Mouse (Mus musculus) forebrain, embryonic 15.5 days (tissue): ENCODE data around the gene Hjurp. TPM values are rescaled to one million over a fixed set of nuclear protein-coding genes. Genes with fewer than 3 reads are reported as not detected.
A peak's percentile ranks its signal among the peaks of the same experiment; 100 is the strongest.

Source experiments
- ATAC-seq: fragments of 200-750 bp; cut with Nextera tagmentation; replicated peaks from 2 replicates; pipeline ENCODE4 v1.8.0; 2017; ENCODE audit warnings: mild to moderate bottlenecking, moderate TSS enrichment, moderate library complexity
- H3K27ac ChIP-seq: fragments of 300-500 bp; sonication (generic); replicated peaks from 2 replicates; pipeline ENCODE4 v1.5.1; 2015; ENCODE audit warnings: mild to moderate bottlenecking, inconsistent platforms
- H3K27me3 ChIP-seq: fragments of 300-500 bp; sonication (generic); 2 replicates; pipeline ENCODE4 v1.6.1; 2015; ENCODE audit warnings: inconsistent platforms
- H3K36me3 ChIP-seq: fragments of 300-500 bp; sonication (generic); 2 replicates; pipeline ENCODE4 v1.6.1; 2015; ENCODE audit warnings: mild to moderate bottlenecking, inconsistent platforms
- H3K4me1 ChIP-seq: fragments of 300-500 bp; sonication (generic); 2 replicates; pipeline ENCODE4 v1.6.1; 2015; ENCODE audit warnings: inconsistent platforms
- H3K4me2 ChIP-seq: fragments of 300-500 bp; sonication (generic); replicated peaks from 2 replicates; pipeline ENCODE4 v1.6.1; 2015; ENCODE audit warnings: mild to moderate bottlenecking, inconsistent platforms
- H3K4me3 ChIP-seq: fragments of 300-500 bp; sonication (generic); 2 replicates; pipeline ENCODE4 v1.5.1; 2015; ENCODE audit warnings: mild to moderate bottlenecking, inconsistent platforms
- H3K9ac ChIP-seq: fragments of 300-500 bp; sonication (generic); replicated peaks from 2 replicates; pipeline ENCODE4 v1.6.1; 2015; ENCODE audit warnings: mild to moderate bottlenecking, inconsistent platforms
- H3K9me3 ChIP-seq: fragments of 300-500 bp; sonication (generic); 2 replicates; pipeline ENCODE4 v1.6.1; 2016; ENCODE audit warnings: inconsistent platforms
- WGBS: fragments of 180-500 bp; shearing (Covaris S2); methylation state at CpG from one replicate; pipeline ENCODE4 v1.1.7; 2015; ENCODE audit warnings: mixed read lengths; 5-methylcytosine and 5-hydroxymethylcytosine counted together
- polyA plus RNA-seq: library from polyadenylated mRNA; unstranded; fragments of >200 nt; fragmentation: Nextera tagmentation; extraction: Ambion mirVana; gene quantifications from 2 replicates; pipeline ENCODE4 v1.2.1, GENCODE M21; 2015

Gene Hjurp
- polyA plus RNA-seq, 1 experiment from 2014 or later, result 115 TPM

DNA sequence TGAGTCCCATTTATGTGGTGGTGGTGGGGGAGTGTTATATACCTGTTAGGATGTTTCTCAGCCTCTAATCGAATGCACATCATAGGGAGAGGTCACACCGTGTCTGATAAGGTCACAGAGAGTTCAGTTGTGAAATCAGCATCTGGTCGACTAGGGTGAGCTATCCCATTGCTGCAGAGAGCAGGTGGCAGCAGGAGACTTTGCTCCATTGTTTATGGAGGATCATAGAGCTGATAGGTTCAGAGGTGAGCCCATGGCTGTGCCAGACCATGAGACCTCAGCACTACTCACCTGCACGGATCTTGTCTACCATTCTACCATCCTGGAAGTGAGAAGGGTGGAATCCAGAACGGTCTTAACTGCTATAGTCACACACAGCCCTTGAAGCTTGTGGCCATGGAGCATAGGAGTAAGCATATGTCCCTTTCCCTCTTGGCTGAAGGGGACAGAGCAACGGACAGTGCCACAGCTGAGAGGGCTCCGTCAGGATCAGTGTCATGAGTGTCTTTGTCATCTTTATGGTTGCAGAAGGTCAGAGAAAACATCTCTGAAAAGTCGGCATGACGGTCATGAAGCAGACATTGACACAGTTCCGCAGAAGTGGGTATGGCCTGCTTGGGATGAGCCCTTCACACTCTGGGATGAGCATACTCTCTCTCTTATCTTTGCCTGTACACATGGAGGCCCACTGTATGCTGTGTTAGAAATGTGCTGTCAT is 7.0 kb upstream of the Hjurp start:
- no peak overlapping the region for H3K27ac ChIP-seq
- H3K9ac ChIP-seq, result no peak overlapping the region
- 64% methylated on average over 10 of the region's 10 CpGs for WGBS
- no peaks in the 10 kb centered on the region for H3K27me3 ChIP-seq
- no peak overlapping the region for H3K4me3 ChIP-seq
- ATAC-seq, result no peak; the same call in 1 of the 2 replicates
- no peak overlapping the region for H3K4me2 ChIP-seq
- H3K36me3 ChIP-seq, result no peaks in the 10 kb centered on the region
- peaks cover 34% of the 10 kb centered on the region for H3K9me3 ChIP-seq
- no peaks in the 10 kb centered on the region for H3K4me1 ChIP-seq

DNA sequence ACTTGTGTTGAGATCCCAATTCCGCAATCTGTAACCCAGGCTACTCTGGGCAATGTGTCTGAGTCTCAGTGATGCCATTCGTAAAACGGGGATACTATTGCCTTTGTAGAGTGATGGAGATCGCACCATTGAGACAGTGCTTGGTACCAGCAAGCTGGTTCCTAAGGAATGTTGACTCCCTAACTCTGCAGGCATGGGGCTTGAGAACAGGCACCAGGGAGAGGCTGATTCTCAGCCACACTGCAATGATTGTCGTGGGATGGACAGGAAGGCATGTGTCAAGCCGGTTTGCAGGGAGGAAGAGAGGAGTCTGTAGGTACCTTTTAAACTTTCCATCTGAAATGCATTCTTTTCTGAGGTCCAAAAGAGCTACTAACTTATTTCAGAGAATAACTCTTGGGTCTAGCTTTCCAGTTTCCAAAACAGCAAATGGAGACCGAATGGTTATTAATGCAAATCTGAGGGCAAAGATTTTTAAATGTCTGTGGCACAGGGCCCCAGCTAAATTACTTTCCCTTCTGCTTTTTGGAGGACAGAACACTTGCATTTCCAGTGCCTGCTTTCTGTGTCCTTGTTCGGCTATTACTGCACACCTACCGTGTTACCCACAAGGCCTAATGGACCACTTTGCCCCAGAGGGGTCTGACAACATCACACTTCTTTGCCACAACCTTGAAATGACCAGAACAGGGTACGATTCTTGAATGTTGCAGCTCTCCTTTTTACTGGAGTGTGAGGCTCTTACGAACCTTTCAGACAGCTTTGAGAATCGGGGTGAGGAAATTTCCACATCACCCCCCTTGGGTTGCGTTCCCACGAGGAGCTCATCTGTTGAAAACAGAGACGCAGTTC is 6.2 kb upstream of the Hjurp start:
- Histone ChIP-seq H3K27ac (no peak overlapping the region), H3K4me2 (no peak overlapping the region), H3K9ac (no peak overlapping the region), H3K36me3 (no peaks in the 10 kb centered on the region), H3K9me3 (peaks cover 31% of the 10 kb centered on the region), H3K4me1 (no peaks in the 10 kb centered on the region), H3K27me3 (no peaks in the 10 kb centered on the region), H3K4me3 (no peak overlapping the region)
- no peak for ATAC-seq
- WGBS, result 81% methylated on average over 15 of the region's 15 CpGs

DNA sequence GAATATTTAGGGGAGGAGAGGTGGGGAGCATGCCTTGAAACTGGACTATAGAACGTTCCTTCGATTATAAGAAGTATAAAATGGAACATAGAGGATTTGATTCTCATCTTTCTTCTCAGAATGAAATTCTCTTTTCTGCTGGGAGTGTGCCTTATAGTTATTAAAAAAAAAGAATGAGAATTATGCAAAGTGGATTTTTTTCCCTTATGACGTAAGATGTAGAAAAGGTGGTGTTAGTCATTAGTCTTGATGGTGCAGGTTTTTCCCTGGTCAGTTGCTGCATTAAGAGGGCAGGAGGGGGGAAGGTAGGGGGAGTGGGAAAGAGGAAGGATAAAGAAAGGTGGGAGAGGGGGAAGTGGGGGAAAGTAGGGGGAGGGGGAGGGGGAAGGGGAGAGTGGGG is 4.9 kb upstream of the Hjurp start:
- Histone ChIP-seq H3K27me3 (no peaks in the 10 kb centered on the region), H3K4me1 (peaks cover 6% of the 10 kb centered on the region; the same call in 1 of the 2 replicates), H3K4me3 (no peak overlapping the region), H3K4me2 (no peak overlapping the region), H3K36me3 (no peaks in the 10 kb centered on the region), H3K9me3 (peaks cover 23% of the 10 kb centered on the region; the same call in 1 of the 2 replicates), H3K9ac (no peak overlapping the region), H3K27ac (no peak overlapping the region)
- no peak for ATAC-seq
- 64% methylated on average over 3 of the region's 3 CpGs for WGBS

DNA sequence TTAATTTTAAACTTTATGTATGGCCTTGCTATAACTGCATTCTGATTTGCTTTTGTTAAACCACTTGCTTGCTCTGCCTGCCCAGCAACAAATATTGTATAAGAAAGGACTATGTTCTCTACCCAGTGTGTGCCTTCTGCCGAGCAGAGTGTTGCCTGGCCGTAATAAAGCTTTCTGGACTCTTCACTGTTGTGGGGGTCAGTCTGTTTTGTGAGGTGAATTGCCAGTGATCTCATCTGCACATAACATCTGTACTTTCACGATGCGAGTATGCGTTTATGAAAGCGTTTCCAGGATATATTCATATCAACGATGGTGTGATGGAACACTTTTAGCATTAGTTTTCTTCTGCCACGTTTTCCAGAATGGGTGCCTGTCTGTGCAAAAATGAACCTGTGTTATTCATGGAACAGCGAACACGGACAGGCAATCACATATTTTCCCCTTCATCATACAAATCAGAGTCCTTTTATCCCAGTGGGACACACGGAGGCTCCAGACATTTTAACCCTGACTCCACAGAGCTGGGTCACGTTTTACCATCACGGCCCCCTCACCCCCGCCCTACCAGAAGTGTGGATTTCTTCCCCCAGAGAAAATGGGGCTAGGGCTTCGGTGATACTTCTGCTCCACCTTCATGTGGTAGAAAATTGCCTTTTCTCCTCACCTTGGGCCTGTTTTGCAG is 2.7 kb upstream of the Hjurp start:
- Histone ChIP-seq H3K4me1 (peaks cover 24% of the 10 kb centered on the region), H3K9ac (no peak overlapping the region), H3K9me3 (peaks cover 18% of the 10 kb centered on the region; the same call in 1 of the 2 replicates), H3K4me2 (no peak overlapping the region), H3K27ac (no peak overlapping the region), H3K4me3 (no peak overlapping the region), H3K27me3 (no peaks in the 10 kb centered on the region), H3K36me3 (no peaks in the 10 kb centered on the region)
- ATAC-seq, result no peak
- WGBS, result 77% methylated on average over 15 of the region's 15 CpGs

DNA sequence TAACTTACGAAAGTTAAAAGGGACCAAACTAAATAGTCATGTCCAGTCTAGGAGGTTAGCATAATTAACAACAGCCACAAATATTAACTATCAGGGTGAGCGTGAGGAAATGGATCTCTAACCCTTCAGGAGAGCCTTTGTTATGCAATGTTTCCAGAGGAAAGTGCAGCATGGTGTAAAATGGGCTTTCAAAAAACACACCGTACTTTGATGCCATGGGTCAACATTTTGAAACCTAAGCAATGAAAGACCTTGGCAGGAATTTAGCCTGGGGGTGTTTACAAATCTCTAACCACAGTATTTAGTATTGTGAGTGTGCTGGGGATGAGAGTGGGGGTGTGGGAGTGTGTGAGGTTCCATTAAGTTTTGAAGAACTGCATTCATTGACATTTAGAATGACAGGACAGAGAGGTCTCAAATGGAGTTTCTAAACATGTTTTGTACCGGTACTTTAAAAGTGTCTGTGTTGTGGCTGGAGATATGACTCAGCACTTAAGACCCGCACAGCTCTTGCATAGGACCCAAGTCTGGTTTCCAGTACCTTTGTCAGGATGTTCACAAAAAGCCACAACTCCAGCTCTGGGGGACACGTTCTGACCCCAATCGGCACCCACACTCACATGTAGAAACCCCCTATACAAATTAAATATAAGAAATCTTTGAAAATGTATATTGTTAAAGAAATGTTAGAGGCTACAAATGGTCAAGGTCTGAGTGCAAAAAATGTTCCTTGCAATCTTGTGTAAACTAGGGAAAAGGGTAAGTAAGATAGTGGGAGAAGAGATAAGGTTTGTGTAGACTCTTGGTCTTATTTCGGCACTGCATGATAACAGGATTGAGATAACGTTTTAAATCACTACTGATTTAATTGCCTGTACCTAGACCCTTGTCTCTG is 1.9 kb upstream of the Hjurp start:
- H3K27me3 ChIP-seq, result no peaks in the 10 kb centered on the region
- H3K4me2 ChIP-seq, result no peak overlapping the region
- no peak overlapping the region for H3K9ac ChIP-seq
- H3K9me3 ChIP-seq, result peaks cover 10% of the 10 kb centered on the region; the same call in 1 of the 2 replicates
- no peak overlapping the region for H3K27ac ChIP-seq
- no peak for ATAC-seq
- H3K4me1 ChIP-seq, result peaks cover 24% of the 10 kb centered on the region
- H3K36me3 ChIP-seq, result peaks cover 6% of the 10 kb centered on the region
- no peak overlapping the region for H3K4me3 ChIP-seq
- 71% methylated on average over 9 of the region's 9 CpGs for WGBS

DNA sequence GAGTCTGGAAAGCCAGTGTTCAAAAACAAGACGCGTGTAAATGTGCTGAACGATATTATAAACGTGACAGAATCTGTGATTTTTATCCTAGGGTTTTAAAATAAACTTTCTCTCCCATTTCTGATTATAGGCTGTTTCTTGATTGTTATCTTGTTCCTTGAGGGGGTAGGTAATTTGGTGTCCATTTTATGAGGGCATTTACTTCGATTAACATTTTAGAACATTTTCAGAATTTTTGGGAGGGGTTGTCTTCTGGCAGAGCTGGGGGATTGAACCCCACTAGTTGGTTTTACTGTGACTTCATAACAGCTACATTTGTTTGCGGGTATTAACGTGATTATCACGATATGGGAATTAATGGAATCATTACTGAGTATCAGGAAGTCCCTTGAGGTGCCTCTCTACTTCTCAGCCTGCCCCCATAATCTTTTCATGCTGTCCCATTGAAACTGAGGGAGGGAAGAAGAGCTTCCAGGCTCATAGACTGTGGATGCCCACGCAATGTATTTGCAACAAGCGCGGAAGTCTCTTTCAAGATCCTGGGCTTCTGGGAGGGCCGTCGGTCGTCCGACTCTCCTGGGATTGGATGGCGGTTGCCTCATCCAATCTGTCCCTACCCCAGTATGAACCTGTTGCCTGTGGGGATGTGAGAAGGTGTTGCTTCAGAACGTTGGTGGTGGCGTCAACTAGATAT is 532 bp upstream of the Hjurp start:
- Histone ChIP-seq H3K4me1 (peaks cover 24% of the 10 kb centered on the region), H3K27me3 (no peaks in the 10 kb centered on the region), H3K9ac (peak overlapping the region; percentile 46), H3K27ac (peak overlapping the region; percentile 55), H3K9me3 (peaks cover 5% of the 10 kb centered on the region; the same call in 1 of the 2 replicates), H3K4me2 (peak overlapping the region; percentile 47), H3K4me3 (peak overlapping the region; percentile 41), H3K36me3 (peaks cover 18% of the 10 kb centered on the region)
- peak; percentile 5 for ATAC-seq
- 68% methylated on average over 18 of the region's 18 CpGs for WGBS

- no peaks in the 10 kb centered on the region for H3K27me3 ChIP-seq
- no peaks in the 10 kb centered on the region for H3K9me3 ChIP-seq
- ATAC-seq, result peak; percentile 46
- H3K4me2 ChIP-seq, result peak overlapping the region; percentile 47
- H3K4me1 ChIP-seq, result peaks cover 24% of the 10 kb centered on the region
- whole genome bisulfite sequencing, result 20% methylated on average over 10 of the region's 10 CpGs
- peak overlapping the region; percentile 46 for H3K9ac ChIP-seq
- H3K4me3 ChIP-seq, result peak overlapping the region; percentile 41
- peak overlapping the region; percentile 55 for H3K27ac ChIP-seq
- peaks cover 24% of the 10 kb centered on the region for H3K36me3 ChIP-seq
Observed at GRCm38 (mm10) chr1:88276524-88277097, 822 bp downstream of the Hjurp start.

GRCm38 (mm10) chr1:88275698-88276523 is 1.5 kb downstream of the Hjurp start:
- WGBS, result 68% methylated on average over 13 of the region's 13 CpGs

GRCm38 (mm10) chr1:88275078-88275680 is 2.3 kb downstream of the Hjurp start:
- Histone ChIP-seq H3K36me3 (peaks cover 28% of the 10 kb centered on the region), H3K4me3 (no peak overlapping the region), H3K9me3 (no peaks in the 10 kb centered on the region), H3K4me1 (peaks cover 24% of the 10 kb centered on the region), H3K27me3 (no peaks in the 10 kb centered on the region), H3K4me2 (no peak overlapping the region), H3K9ac (no peak overlapping the region), H3K27ac (no peak overlapping the region)
- no peak for ATAC-seq
- WGBS, result 71% methylated on average over 13 of the region's 13 CpGs

More at GRCm38 (mm10) chr1:88275698-88276523, 1.5 kb downstream of the Hjurp start:
- peak overlapping the region; percentile 41 for H3K4me3 ChIP-seq
- peak overlapping the region; percentile 47 for H3K4me2 ChIP-seq
- no peak for ATAC-seq
- no peaks in the 10 kb centered on the region for H3K9me3 ChIP-seq
- peaks cover 24% of the 10 kb centered on the region for H3K4me1 ChIP-seq
- H3K9ac ChIP-seq, result peak overlapping the region; percentile 46
- H3K27me3 ChIP-seq, result no peaks in the 10 kb centered on the region
- peaks cover 28% of the 10 kb centered on the region for H3K36me3 ChIP-seq
- H3K27ac ChIP-seq, result no peak overlapping the region
